Mouse (Mus musculus) small intestine, adult 2 months (tissue): Measurements from ENCODE around the gene Lpcat1.

Experiments used
- CTCF ChIP-seq: fragments of 200-500 bp; IDR thresholded peaks from 2 replicates; pipeline ENCODE4 v1.5.1; 2012; ENCODE audit warnings: low read depth, mild to moderate bottlenecking, control low read depth, inconsistent platforms, low read length, moderate library complexity, mixed read lengths; ENCODE audit not compliant: insufficient replicate concordance, insufficient read length; ENCODE audit errors: extremely low read depth
- POLR2A ChIP-seq: fragments of 200-500 bp; IDR thresholded peaks from 2 replicates; pipeline ENCODE4 v1.6.1; 2012; ENCODE audit warnings: low read depth, mild to moderate bottlenecking, control low read depth, inconsistent platforms, low read length, moderate library complexity

GRCm38 (mm10) chr13:73425035-73425434 lies 42.0 kb upstream of the Lpcat1 start:
- TF ChIP-seq CTCF (no peak), POLR2A (no peak)
